Mouse (Mus musculus) C2C12 (cell line): ENCODE data around the gene Defb36.

Experiments used
- CTCF ChIP-seq: IDR thresholded peaks from one replicate; pipeline ENCODE4 v1.5.1; 2011; ENCODE audit not compliant: control insufficient read depth, insufficient read depth, insufficient read length
- MAX ChIP-seq: IDR thresholded peaks from one replicate; pipeline ENCODE4 v1.6.1; 2011; ENCODE audit warnings: mild to moderate bottlenecking, control low read depth

DNA sequence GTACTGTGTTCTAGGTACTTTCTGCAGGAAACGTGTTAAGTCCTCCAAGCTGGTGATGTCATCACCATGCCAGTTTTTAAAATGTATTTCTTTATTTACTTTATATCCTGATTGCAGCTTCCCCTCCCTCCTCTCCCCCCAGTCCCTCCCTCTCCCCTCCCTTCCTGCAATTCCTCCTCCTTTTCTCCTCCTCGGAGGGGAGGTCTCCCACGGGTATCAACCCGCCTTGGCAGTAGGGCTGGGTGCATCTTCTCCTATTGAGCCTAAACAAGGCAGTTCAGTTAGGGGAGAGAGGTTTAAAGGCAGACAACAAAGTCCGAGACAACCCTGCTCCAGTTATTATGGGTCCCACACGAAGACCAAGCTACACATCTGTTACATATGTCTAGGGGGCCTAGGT is 34.7 kb downstream of the Defb36 start:
- TF ChIP-seq MAX (no peak), CTCF (no peak)
